Mouse (Mus musculus) cerebral cortex, adult 2 months (tissue): ENCODE measurements around the gene Lias.

ENCODE experiments used
- WGBS: fragments of 180-500 bp; shearing (Covaris S2); methylation state at CpG from one replicate; pipeline ENCODE4 v1.1.7; 2018; 5-methylcytosine and 5-hydroxymethylcytosine counted together

Lias gene

DNA sequence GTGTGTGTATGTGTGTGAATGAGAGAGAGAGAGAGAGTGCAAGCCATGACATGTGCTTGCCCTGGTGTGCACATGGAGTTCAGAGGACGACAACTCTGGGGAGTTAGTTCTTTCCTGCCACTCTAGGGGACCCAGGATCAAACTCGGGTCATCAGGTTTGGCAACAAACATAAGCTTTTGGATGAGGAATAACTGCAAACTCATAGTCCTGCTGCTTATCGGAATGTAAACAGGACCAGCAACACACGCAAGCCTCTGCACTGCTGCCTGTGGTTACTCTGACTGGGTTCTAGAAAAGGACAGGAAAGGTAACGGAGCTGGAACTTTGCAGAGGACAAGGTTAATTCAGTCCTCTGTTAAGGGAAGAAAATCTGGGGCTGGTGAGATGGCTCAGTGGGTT lies 34.0 kb downstream of the Lias start:
- WGBS: 89% methylated on average over 5 of the region's 5 CpGs

DNA sequence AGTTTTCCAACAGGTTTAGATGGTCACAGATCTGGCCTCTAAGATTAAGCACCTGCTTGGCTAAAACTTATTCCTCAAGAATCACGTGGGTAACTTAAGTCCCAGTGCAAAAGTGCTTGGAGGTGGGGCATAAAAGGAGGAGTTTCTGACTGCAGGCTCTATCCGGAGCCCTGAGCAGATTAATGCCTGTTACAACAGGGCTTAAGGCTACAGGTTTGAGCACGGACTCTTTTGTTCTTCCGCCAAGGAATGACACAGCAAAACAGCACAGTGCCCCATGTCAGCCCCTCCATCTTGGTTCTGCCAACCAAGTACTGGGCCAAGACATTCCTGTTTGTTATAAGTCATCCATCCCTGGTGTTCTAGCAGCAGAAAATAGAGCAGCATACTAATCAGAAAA lies 37.0 kb downstream of the Lias start:
- 55% methylated on average over 4 of the region's 4 CpGs for WGBS

DNA sequence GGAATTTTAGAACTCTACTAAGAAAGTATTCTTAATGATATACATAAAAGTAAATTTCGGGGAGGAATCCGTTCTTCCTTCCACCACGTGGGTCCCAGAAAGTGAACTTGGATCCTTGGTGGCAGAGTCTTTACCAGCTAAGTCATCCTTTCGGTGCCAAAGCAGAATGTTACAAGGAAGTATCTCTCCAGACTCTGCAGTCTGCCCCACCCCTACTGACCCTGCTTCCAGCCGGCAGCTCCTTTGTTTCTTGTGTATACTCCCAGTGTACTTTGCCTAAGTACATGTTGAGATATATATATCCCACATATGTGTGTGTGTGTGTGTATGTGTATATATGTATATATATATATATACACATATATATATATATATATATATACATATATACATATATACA lies 38.1 kb downstream of the Lias start:
- WGBS: 82% methylated on average over 5 of the region's 5 CpGs

DNA sequence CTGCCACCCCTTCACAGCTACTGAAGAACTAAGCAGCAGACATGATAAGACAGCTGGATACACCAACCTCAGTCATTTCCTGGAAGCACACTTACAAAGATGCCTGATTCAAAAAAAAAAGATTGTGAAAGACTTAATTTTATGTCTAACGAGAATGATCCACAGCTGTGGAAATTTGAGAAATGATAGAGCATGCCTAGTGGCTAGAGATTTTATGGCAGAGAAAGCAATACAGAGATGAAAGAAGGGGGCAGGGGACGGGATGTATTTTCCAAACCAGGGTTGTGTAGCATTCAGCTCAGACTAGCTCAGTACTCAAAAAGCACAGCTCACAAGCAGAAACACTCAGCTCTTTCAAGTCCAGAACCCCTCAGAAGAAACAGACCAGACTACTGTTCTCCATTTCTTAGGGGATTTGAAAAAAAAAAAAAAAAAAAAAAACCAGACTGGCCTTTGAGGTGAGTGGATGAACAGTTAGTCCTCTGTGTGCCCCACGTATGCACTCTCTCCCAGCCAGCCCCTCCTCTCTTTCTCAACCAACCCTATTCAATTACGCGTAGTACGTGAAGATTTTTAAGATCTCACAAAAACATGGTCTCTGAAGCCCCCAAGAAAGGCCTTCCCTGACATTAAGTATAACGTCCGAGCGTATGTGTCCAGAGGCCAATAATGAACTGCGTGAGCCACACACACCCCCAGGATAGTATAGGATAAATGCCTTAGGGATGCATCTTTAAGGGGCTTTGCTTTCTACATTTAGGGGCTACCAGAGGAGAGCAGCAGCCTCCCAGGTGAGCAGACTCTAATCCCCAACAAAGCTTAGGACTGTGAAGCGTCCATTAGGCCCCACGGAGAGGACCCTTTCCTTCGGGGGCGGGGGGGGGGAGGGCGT lies 43.4 kb downstream of the Lias start:
- WGBS: 3% methylated on average over 15 of the region's 15 CpGs

DNA sequence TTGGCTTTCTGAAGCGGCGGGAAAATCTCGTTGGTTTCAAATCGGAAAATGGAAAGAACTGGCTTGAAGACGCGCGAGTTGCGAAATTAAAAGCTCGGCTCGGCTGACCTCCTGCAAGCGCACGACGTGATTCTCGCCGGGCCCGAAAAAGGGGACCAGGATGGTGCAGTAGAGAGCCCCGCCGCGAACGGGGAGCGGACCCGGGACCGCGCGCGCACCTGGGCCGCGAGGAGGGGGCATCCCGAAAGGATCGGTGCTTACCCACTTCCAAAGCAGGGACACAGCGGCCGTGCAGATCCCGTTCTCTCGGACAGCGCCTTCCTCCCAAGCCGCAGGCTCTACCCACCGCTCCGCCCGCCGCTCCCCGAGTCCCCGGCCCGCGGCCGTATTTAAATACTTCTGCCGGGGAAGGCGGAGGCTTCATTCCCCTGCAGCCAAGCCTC lies 44.1 kb downstream of the Lias start:
- WGBS: 1% methylated on average over 42 of the region's 47 CpGs

DNA sequence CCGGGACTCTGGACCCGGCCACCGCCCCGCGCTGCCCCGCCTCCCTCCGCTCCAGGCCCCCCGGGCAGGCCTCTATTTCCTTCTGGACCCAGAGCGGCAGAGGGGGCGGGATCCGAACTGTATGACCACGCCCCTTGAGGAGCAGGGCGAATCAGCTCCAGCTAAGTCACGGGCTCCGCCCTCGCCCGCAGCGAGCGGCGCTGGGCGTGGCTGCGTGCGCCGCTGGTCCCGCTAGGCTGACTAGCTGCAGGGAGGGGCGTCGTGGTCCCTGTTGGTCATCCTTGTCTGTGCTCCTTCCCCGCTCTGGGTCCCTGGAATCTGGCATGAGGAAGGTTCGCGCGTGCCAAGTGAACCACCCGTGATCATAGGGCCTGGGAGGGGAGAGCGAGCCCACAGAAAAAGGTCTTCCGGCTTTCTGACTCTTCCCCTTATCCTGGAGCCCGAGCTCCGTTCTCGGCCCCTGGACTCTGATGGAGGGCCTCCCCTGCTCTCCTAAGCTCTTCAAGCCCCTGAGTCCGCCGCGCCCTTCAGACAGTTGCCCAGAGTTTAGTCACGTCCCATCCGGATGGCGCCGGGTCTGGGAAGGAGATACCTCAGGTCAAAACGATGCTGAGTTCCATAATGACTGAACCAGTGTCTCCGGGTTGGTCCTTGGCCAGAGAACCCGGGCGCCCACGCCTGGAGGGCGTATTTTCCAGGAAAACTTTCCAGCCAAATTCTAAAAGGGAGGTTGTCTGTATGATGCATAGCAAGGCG lies 44.7 kb downstream of the Lias start, which contains the start of gene Ugdh:
Gene Ugdh (minus strand): TSS at position 144 of the 756 bp plus-strand sequence.
- WGBS: under 1% methylated on average over 51 of the region's 51 CpGs

DNA sequence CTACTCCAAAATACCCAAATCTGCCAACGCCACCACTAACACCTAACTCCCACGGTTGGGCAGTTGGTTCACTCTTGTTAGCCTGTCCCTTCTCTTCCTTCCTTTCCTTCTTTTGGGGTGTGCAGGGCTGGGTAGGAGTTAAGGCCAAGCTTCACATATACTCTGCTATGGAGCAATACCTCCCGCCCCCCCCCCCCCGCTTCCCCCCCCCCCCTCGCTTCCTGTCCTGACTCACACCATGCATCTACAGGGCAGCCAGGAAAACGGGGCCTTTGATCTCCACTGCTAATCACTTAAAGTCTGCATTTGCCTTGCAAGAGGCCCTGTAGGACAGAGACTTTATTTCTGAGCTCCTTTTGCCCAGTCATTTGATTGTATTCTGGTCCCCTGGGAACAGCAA lies 53.7 kb downstream of the Lias start:
- WGBS: 65% methylated on average over 3 of the region's 6 CpGs

DNA sequence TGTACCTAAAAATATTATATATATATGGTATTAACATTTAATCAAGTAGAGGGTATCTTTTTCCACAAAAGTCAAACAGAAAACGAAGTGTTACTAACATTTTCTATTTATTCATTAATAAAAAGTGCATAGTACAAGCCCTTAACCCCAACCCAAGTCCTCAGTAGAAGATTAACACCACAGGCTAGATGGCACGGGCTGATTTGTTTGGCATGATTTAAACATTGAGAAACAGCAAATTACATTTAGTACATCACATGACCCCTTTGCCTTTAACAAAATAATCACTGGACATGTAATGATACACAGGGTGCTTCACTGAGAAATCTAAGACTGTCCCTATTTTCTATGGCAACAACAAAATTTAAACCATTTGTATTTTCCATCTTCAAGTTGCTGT lies 55.5 kb downstream of the Lias start:
- WGBS: 89% methylated on average over 2 of the region's 2 CpGs

DNA sequence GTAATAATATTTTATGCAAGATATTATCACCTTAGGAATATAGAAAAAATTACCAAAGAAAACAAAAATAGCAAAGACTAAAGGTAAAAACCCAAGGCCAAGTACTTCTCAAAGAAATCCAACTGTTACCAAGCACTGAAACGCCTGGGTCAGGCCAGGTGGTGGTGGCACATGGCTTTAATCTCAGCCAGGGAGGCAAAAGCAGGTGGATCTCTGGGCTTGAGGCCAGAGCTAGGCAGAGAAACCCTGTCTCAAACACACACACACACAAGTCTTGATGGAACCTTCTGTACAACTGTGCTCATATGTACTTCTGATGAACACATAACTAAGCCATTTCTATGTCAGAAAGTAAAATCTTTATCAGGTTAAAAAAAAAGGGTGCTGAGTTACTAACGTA lies 56.5 kb downstream of the Lias start:
- 72% methylated on average over 2 of the region's 2 CpGs for WGBS

DNA sequence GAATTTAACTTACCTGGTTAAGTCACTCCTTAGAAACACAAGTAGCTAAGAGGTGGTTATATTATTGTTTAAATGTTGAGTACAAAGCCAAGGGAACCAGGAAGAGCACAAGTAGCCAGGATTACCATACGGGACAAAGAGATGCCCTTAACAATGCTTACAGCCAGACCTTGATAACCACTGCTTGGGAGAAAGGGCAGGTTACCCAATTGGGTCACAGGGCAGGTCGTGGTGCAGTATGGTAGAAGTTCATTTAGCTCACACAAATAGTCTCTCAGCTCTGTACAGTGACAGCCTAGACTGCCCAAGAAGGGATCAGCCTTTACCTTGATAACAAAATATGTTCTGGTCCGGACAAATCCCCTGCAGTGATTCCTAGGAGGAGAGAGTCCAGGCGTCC lies 57.6 kb downstream of the Lias start:
- 88% methylated on average over 4 of the region's 4 CpGs for WGBS

DNA sequence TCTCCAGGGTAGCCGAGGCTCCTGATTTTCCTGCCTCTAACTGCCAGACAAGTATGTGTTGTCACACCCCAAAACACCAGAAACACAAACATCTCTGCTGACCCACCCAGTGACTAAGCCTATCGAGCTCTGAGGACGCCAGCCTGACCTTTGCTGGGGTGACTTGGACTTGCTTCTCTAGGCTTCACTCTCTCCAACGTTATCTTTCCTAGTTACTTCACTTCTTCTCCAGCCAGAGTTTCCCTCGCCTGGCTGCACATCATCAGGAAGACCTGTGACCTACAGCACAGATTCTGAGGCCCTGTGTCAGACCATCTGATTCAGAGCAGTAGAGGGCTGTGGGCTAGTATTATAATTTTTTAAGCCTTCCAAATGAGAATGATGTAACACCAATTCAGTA lies 63.5 kb downstream of the Lias start:
- 79% methylated on average over 5 of the region's 5 CpGs for WGBS

DNA sequence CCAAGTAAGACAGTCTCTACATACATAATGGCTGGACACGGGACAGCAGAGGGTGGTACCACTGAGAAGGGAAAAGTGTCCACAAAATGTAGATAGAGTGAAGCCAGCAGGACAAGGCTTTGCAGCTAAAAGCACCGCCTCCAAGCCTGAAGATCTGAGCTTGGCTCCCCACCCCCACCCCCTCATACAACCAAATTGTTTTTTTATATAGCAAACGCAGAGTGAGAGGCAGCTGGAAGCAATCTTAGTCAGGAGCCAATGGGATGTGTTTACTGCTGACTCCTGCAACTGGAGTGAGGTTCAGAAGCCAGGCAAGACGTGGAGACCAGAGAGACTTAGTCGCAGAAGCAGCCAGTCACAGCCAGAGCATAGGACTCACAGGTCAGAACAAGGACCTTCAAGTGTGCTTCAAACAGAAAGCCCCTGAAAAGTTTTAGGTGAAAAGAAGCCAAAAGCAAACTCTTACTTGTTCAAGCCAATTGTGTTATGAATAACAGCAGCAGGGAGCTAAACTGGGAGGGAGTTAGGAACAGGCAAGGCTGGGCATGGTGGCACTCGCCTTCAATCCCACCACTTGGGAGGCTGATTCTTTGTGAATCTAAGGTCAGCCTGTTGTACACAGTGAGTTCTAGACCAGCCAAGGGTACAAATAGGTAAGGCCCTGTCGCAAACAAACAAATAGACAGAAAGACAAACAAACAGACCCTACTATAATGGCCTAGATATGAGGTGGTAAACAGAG lies 66.0 kb downstream of the Lias start:
- whole genome bisulfite sequencing: 60% methylated on average over 7 of the region's 7 CpGs

DNA sequence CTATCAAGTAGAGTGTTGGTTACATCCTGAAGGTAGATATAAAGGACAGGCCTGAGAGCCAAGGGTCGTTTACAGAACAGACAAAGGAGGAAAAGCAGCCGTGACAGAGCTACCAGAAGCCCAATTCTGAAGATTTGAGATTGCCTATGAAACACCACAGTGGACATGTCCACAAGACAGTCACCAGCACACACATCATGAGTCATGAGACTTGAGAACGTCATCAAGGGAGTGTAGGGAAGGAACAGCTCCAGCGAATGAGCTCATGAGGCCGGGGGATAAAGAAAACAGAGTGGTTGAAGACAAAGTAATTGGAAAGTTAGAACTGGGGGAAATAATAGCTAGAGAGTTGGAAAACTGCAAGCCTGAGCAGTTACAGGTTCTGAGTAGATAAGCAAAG lies 66.5 kb downstream of the Lias start:
- WGBS: 61% methylated on average over 5 of the region's 5 CpGs

DNA sequence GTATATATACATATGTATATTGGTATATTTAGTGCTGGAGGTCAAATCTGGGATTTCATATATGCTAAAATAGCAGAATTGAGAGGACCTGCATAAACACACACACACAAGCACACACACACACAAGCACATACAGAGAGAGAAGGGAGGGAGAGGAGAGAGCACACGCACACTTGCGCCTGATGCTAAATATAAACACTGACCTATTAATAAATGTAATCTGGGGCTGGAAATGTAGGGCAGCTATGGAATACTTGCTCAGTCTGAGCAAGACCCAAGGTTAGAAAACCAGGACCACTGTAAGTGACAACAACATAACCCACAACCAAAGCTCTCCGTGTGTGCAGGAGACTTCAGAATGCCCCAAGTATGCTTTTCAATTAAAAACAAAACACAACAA lies 68.2 kb downstream of the Lias start:
- WGBS: 78% methylated on average over 3 of the region's 3 CpGs
